Mouse (Mus musculus): ENCODE measurements around the gene Mcu. TPM values are rescaled to one million over a fixed set of nuclear protein-coding genes. Genes with fewer than 3 reads are reported as not detected.

The Mcu gene
- polyA plus RNA-seq, 1 experiment from 2014 or later = 24.2 TPM

DNA sequence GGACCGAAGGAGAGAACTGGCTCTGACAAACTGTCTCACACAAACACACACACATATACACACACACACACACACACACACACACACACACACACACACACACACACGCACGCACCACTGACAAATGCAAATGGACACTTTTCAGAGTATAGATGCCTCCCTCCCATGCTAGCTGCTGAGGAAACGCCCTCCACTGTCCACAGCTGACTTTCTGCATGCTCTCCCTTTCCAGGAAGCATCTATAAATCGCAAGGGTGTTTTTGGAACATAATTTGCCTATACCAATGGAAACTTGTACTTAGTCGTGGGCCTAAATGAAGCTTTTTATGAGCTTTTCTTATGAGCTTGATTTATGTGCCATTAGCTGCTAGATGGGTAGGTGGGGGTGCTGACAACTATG lies 46.1 kb downstream of the Mcu start:
- Histone ChIP-seq H3K4me3 (ENCODE audit: low read depth, low read length) (no peak overlapping the region), H3K9me3 (ENCODE audit: control insufficient read depth, low read length) (no peaks in the 10 kb centered on the region), H3K4me1 (replicated peaks; ENCODE audit: control insufficient read depth, insufficient read depth, low read length) (peaks cover 23% of the 10 kb centered on the region), H3K4me2 (peak overlapping the region; percentile 45), H3K27ac (ENCODE audit: low read depth, low read length) (peak overlapping the region; percentile 62; the same call in 1 of the 2 replicates), H3K36me3 (ENCODE audit: control insufficient read depth, insufficient read depth, low read length) (no peaks in the 10 kb centered on the region), H3K27me3 (replicated peaks; ENCODE audit: control insufficient read depth, insufficient read depth, low read length) (no peaks in the 10 kb centered on the region), H3K9ac (ENCODE audit: low read depth, low read length) (no peak overlapping the region)
- DNase-seq (ENCODE audit: low spot score) = no peak
- ATAC-seq (replicated peaks; ENCODE audit: low FRiP score) = no peak
- WGBS = 68% methylated on average over 6 of the region's 6 CpGs

- no peaks in the 10 kb centered on the region for H3K9me3 ChIP-seq (ENCODE audit: control insufficient read depth, low read length)
- no peaks in the 10 kb centered on the region for H3K27me3 ChIP-seq (replicated peaks; ENCODE audit: control insufficient read depth, insufficient read depth, low read length)
- H3K4me1 ChIP-seq (replicated peaks; ENCODE audit: control insufficient read depth, insufficient read depth, low read length) = peaks cover 23% of the 10 kb centered on the region
- H3K36me3 ChIP-seq (ENCODE audit: control insufficient read depth, insufficient read depth, low read length) = no peaks in the 10 kb centered on the region
- WGBS = 77% methylated on average over 1 of the region's 1 CpGs
- no peak overlapping the region for H3K27ac ChIP-seq (ENCODE audit: low read depth, low read length)
- no peak overlapping the region for H3K4me3 ChIP-seq (ENCODE audit: low read depth, low read length)
- DNase-seq (ENCODE audit: low spot score) = no peak
- no peak overlapping the region for H3K4me2 ChIP-seq
- no peak for ATAC-seq (replicated peaks; ENCODE audit: low FRiP score)
- H3K9ac ChIP-seq (ENCODE audit: low read depth, low read length) = no peak overlapping the region
These were observed 47.0 kb downstream of the Mcu start for GRCm38 (mm10) chr10:59569481-59569869.

DNA sequence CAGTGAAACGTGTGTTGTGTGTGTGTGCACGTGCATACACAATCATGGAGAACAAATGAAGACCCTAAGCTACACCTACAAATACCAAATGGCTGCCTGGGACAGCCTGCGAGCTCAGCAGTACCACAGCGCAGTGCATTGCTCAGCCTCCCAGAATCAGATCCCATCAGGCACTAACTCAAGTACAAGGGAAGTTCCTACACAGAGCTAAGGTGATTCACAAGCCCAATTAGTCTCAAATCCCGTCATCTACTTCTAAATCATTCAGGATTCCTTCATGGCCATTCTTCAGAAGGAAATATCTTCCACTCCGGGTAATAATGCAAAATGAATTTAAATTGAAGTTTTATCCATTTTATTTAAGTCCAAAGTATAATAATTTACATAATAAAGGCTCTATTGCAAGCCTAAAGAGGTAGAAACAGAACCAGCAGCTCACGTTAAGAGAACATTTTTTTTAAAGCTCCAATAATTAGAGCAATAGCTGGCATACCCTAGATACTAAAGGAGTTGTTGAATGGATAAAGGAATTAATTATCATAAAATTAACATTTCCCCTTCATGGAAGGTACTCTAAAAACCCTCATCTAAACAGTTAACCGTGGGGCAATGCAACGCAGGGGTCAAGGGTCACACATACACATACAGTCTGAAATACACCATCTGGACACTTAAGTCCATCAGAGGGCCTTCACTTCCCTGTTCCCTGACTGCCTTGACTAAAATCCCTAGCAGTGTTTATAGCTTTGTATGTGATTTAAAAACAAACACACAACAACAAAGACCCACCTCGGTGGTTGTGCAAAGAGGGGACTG lies 47.6 kb downstream of the Mcu start:
- 76% methylated on average over 10 of the region's 10 CpGs for WGBS

DNA sequence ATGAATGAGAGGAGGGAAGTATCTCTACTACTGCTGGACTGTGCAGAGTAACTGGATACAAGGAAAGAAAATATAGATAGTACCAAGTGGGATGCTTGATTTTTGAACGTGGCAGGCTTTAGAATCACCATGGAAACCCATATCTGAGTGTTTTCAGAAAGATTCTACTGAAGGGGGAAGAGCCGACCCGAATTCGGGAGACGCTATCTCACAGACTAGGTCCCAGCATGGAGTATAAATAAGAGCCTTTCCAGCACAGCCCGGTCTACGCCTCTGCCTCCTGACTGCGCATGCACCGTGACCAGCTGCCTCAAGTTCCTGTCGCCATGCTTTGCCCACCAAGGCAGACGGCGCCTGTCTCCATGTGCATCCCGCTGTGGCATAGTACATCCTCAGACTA lies 49.5 kb downstream of the Mcu start:
- peaks cover 23% of the 10 kb centered on the region for H3K4me1 ChIP-seq (replicated peaks; ENCODE audit: control insufficient read depth, insufficient read depth, low read length)
- H3K9ac ChIP-seq (ENCODE audit: low read depth, low read length) = no peak overlapping the region
- H3K4me3 ChIP-seq (ENCODE audit: low read depth, low read length) = no peak overlapping the region
- H3K36me3 ChIP-seq (ENCODE audit: control insufficient read depth, insufficient read depth, low read length) = no peaks in the 10 kb centered on the region
- WGBS = 86% methylated on average over 13 of the region's 13 CpGs
- ATAC-seq (replicated peaks; ENCODE audit: low FRiP score) = no peak
- DNase-seq (ENCODE audit: low spot score) = no peak
- H3K4me2 ChIP-seq = no peak overlapping the region
- H3K27ac ChIP-seq (ENCODE audit: low read depth, low read length) = no peak overlapping the region
- no peaks in the 10 kb centered on the region for H3K27me3 ChIP-seq (replicated peaks; ENCODE audit: control insufficient read depth, insufficient read depth, low read length)
- no peaks in the 10 kb centered on the region for H3K9me3 ChIP-seq (ENCODE audit: control insufficient read depth, low read length)

More for the DNA sequence above, 47.6 kb downstream of the Mcu start:
- Histone ChIP-seq H3K27ac (ENCODE audit: low read depth, low read length) (no peak overlapping the region), H3K9ac (ENCODE audit: low read depth, low read length) (no peak overlapping the region), H3K27me3 (replicated peaks; ENCODE audit: control insufficient read depth, insufficient read depth, low read length) (no peaks in the 10 kb centered on the region), H3K4me1 (replicated peaks; ENCODE audit: control insufficient read depth, insufficient read depth, low read length) (peaks cover 23% of the 10 kb centered on the region), H3K4me2 (no peak overlapping the region), H3K36me3 (ENCODE audit: control insufficient read depth, insufficient read depth, low read length) (no peaks in the 10 kb centered on the region), H3K4me3 (ENCODE audit: low read depth, low read length) (no peak overlapping the region), H3K9me3 (ENCODE audit: control insufficient read depth, low read length) (no peaks in the 10 kb centered on the region)
- ATAC-seq (replicated peaks; ENCODE audit: low FRiP score) (no peak), DNase-seq (ENCODE audit: low spot score) (no peak)

DNA sequence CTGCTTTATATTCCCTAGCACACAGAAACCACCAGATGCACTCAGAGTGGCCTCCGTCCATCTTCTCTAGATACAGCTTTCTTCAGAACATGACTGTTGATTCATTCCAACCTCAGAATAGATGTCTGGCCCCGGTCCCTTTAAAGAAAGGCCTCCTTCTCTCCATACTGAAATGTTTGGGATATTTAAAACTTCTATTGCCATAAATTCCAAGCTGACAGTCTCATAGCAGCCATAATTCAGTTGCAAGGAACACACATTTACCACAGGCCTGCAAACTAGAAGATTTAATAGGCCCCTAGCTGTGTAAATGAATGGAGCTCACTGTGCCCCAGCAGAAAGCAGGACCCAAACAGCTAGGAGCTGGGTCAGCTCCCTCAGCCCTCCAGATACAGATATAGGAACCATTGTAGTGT lies 50.5 kb downstream of the Mcu start:
- ATAC-seq (replicated peaks; ENCODE audit: low FRiP score) (no peak), DNase-seq (ENCODE audit: low spot score) (no peak)
- H3K36me3 ChIP-seq (ENCODE audit: control insufficient read depth, insufficient read depth, low read length) = no peaks in the 10 kb centered on the region
- H3K4me1 ChIP-seq (replicated peaks; ENCODE audit: control insufficient read depth, insufficient read depth, low read length) = peaks cover 17% of the 10 kb centered on the region
- no peak overlapping the region for H3K4me3 ChIP-seq (ENCODE audit: low read depth, low read length)
- 80% methylated on average over 2 of the region's 2 CpGs for WGBS
- H3K27me3 ChIP-seq (replicated peaks; ENCODE audit: control insufficient read depth, insufficient read depth, low read length) = no peaks in the 10 kb centered on the region
- no peak overlapping the region for H3K4me2 ChIP-seq
- H3K9ac ChIP-seq (ENCODE audit: low read depth, low read length) = no peak overlapping the region
- H3K27ac ChIP-seq (ENCODE audit: low read depth, low read length) = no peak overlapping the region
- H3K9me3 ChIP-seq (ENCODE audit: control insufficient read depth, low read length) = no peaks in the 10 kb centered on the region

GRCm38 (mm10) chr10:59564551-59564950 lies 51.9 kb downstream of the Mcu start:
- no peak overlapping the region for H3K9ac ChIP-seq (ENCODE audit: low read depth, low read length)
- H3K4me2 ChIP-seq = no peak overlapping the region
- H3K4me3 ChIP-seq (ENCODE audit: low read depth, low read length) = no peak overlapping the region
- no peak for ATAC-seq (replicated peaks; ENCODE audit: low FRiP score)
- H3K4me1 ChIP-seq (replicated peaks; ENCODE audit: control insufficient read depth, insufficient read depth, low read length) = peaks cover 4% of the 10 kb centered on the region
- H3K9me3 ChIP-seq (ENCODE audit: control insufficient read depth, low read length) = no peaks in the 10 kb centered on the region
- WGBS = 75% methylated on average over 5 of the region's 5 CpGs
- H3K27ac ChIP-seq (ENCODE audit: low read depth, low read length) = no peak overlapping the region
- no peaks in the 10 kb centered on the region for H3K36me3 ChIP-seq (ENCODE audit: control insufficient read depth, insufficient read depth, low read length)
- H3K27me3 ChIP-seq (replicated peaks; ENCODE audit: control insufficient read depth, insufficient read depth, low read length) = no peaks in the 10 kb centered on the region
- no peak for DNase-seq (ENCODE audit: low spot score)

- no peak overlapping the region for H3K4me2 ChIP-seq
- no peaks in the 10 kb centered on the region for H3K27me3 ChIP-seq (replicated peaks; ENCODE audit: control insufficient read depth, insufficient read depth, low read length)
- H3K9ac ChIP-seq (ENCODE audit: low read depth, low read length) = no peak overlapping the region
- H3K4me1 ChIP-seq (replicated peaks; ENCODE audit: control insufficient read depth, insufficient read depth, low read length) = no peaks in the 10 kb centered on the region; the same call in 1 of the 2 replicates
- ATAC-seq (replicated peaks; ENCODE audit: low FRiP score) = no peak
- WGBS = 56% methylated on average over 4 of the region's 4 CpGs
- no peaks in the 10 kb centered on the region for H3K9me3 ChIP-seq (ENCODE audit: control insufficient read depth, low read length)
- H3K4me3 ChIP-seq (ENCODE audit: low read depth, low read length) = no peak overlapping the region
- H3K27ac ChIP-seq (ENCODE audit: low read depth, low read length) = no peak overlapping the region
- H3K36me3 ChIP-seq (ENCODE audit: control insufficient read depth, insufficient read depth, low read length) = no peaks in the 10 kb centered on the region
- no peak for DNase-seq (ENCODE audit: low spot score)
These were observed 54.0 kb downstream of the Mcu start for GRCm38 (mm10) chr10:59562511-59562910.

GRCm38 (mm10) chr10:59560126-59560525 lies 56.4 kb downstream of the Mcu start:
- H3K9me3 ChIP-seq (ENCODE audit: control insufficient read depth, low read length) = no peaks in the 10 kb centered on the region
- no peaks in the 10 kb centered on the region for H3K27me3 ChIP-seq (replicated peaks; ENCODE audit: control insufficient read depth, insufficient read depth, low read length)
- ATAC-seq (replicated peaks; ENCODE audit: low FRiP score) = no peak
- no peak overlapping the region for H3K27ac ChIP-seq (ENCODE audit: low read depth, low read length)
- H3K4me2 ChIP-seq = no peak overlapping the region
- 91% methylated on average over 5 of the region's 5 CpGs for WGBS
- no peak overlapping the region for H3K9ac ChIP-seq (ENCODE audit: low read depth, low read length)
- H3K4me1 ChIP-seq (replicated peaks; ENCODE audit: control insufficient read depth, insufficient read depth, low read length) = peaks cover 6% of the 10 kb centered on the region
- H3K36me3 ChIP-seq (ENCODE audit: control insufficient read depth, insufficient read depth, low read length) = no peaks in the 10 kb centered on the region
- H3K4me3 ChIP-seq (ENCODE audit: low read depth, low read length) = no peak overlapping the region
- no peak for DNase-seq (ENCODE audit: low spot score)

GRCm38 (mm10) chr10:59558602-59559001 lies 57.9 kb downstream of the Mcu start:
- ATAC-seq (replicated peaks; ENCODE audit: low FRiP score) = no peak
- peaks cover 6% of the 10 kb centered on the region for H3K4me1 ChIP-seq (replicated peaks; ENCODE audit: control insufficient read depth, insufficient read depth, low read length)
- 86% methylated on average over 4 of the region's 4 CpGs for WGBS

More at GRCm38 (mm10) chr10:59558602-59559001, 57.9 kb downstream of the Mcu start:
- no peak overlapping the region for H3K9ac ChIP-seq (ENCODE audit: low read depth, low read length)
- H3K4me2 ChIP-seq = no peak overlapping the region
- no peak overlapping the region for H3K4me3 ChIP-seq (ENCODE audit: low read depth, low read length)
- DNase-seq (ENCODE audit: low spot score) = no peak
- H3K27ac ChIP-seq (ENCODE audit: low read depth, low read length) = no peak overlapping the region
- no peaks in the 10 kb centered on the region for H3K27me3 ChIP-seq (replicated peaks; ENCODE audit: control insufficient read depth, insufficient read depth, low read length)
- H3K9me3 ChIP-seq (ENCODE audit: control insufficient read depth, low read length) = no peaks in the 10 kb centered on the region
- no peaks in the 10 kb centered on the region for H3K36me3 ChIP-seq (ENCODE audit: control insufficient read depth, insufficient read depth, low read length)
